ENCODE assay signal across 20 mouse cellular contexts in genomic region chr8:83086625-83087024, GRCm38 (mm10).
DNase-seq lines count a peak whose midpoint lies in the region; ATAC-seq and TF ChIP-seq lines count a peak whose summit lies in the region.
"Had no signal": no experiment of that assay in that cellular context is flagged by ENCODE, and none has a peak within 500 bp of the region (broad histone marks: within the 10 kb centered on the region; RNA-seq: fewer than 3 reads in every experiment).

No protein-coding gene starts in this region.

- no peaks in the 10 kb centered on the region for H3K27me3 ChIP-seq in kidney, adult 2 months (replicated peaks; ENCODE audit: control insufficient read depth, insufficient read depth, low read length)
- H3K27me3 ChIP-seq in midbrain, postnatal 0 days (ENCODE audit: insufficient read depth, low read length): no peaks in the 10 kb centered on the region
- H3K27me3 ChIP-seq: forebrain, embryonic 12.5 days; limb, embryonic 15.5 days had no signal

- ATAC-seq in midbrain, postnatal 0 days (ENCODE audit: low FRiP score): no peak
- ATAC-seq in monocyte, adult 5-6 weeks (replicated peaks; ENCODE audit: insufficient number of reproducible peaks, low FRiP score, low TSS enrichment, poor library complexity, severe bottlenecking): no peak
- ATAC-seq: intestine, embryonic 16.5 days had no signal

- H3K4me1 ChIP-seq in kidney, adult 2 months (ENCODE audit: control insufficient read depth, insufficient read depth, low read length): no peaks in the 10 kb centered on the region
- peaks cover 1% of the 10 kb centered on the region; the same call in 1 of the 2 replicates for H3K4me1 ChIP-seq in bone marrow, adult 2 months (ENCODE audit: control insufficient read depth, insufficient read depth, low read length)
- no peaks in the 10 kb centered on the region for H3K4me1 ChIP-seq in midbrain, postnatal 0 days (ENCODE audit: insufficient read depth, low read length)
- H3K4me1 ChIP-seq: forebrain, embryonic 12.5 days; heart, embryonic 10.5 days; limb, embryonic 15.5 days had no signal

- TF ChIP-seq CTCF in kidney, adult 2 months (conservative IDR thresholded peaks at IDR 0.05; ENCODE audit: insufficient read depth, insufficient read length, low read depth, low read length): no peak
- TF ChIP-seq CTCF in bone marrow, adult 2 months (IDR thresholded peaks at IDR 0.05; ENCODE audit: control insufficient read depth, insufficient read depth, low read length): no peak
- TF ChIP-seq CTCF in midbrain, postnatal 0 days (IDR thresholded peaks at IDR 0.05): no peak

- no peak overlapping the region for H3K27ac ChIP-seq in kidney, adult 2 months (ENCODE audit: insufficient read depth, low read depth, low read length)
- peak overlapping the region; percentile 46 for H3K27ac ChIP-seq in bone marrow, adult 2 months (ENCODE audit: control insufficient read depth, insufficient read depth, low read depth, low read length, poor library complexity)
- no peak overlapping the region for H3K27ac ChIP-seq in midbrain, postnatal 0 days (ENCODE audit: low read depth, low read length)
- H3K27ac ChIP-seq: forebrain, embryonic 12.5 days; heart, embryonic 10.5 days; hindbrain, embryonic 14.5 days; kidney, postnatal 0 days; limb, embryonic 15.5 days had no signal

- H3K9me3 ChIP-seq in midbrain, postnatal 0 days (ENCODE audit: low read length): no peaks in the 10 kb centered on the region
- H3K9me3 ChIP-seq: forebrain, embryonic 12.5 days; heart, embryonic 10.5 days; limb, embryonic 15.5 days had no signal

- TF ChIP-seq POLR2A in kidney, adult 2 months (IDR thresholded peaks at IDR 0.05; ENCODE audit: low read depth, low read length): no peak
- TF ChIP-seq POLR2A in bone marrow, adult 2 months (IDR thresholded peaks at IDR 0.05; ENCODE audit: borderline replicate concordance, control insufficient read depth, low read depth, low read length): no peak

- H3K36me3 ChIP-seq in kidney, adult 2 months (ENCODE audit: control insufficient read depth, insufficient read depth, low read length): no peaks in the 10 kb centered on the region
- no peaks in the 10 kb centered on the region for H3K36me3 ChIP-seq in midbrain, postnatal 0 days (ENCODE audit: insufficient read depth, low read length)
- H3K36me3 ChIP-seq: forebrain, embryonic 12.5 days; heart, embryonic 10.5 days; limb, embryonic 15.5 days had no signal

- H3K9ac ChIP-seq in midbrain, postnatal 0 days (replicated peaks; ENCODE audit: low read length, poor library complexity, severe bottlenecking): no peak overlapping the region
- H3K9ac ChIP-seq: forebrain, embryonic 12.5 days; hindbrain, embryonic 14.5 days; limb, embryonic 15.5 days had no signal

- no peak overlapping the region for H3K4me3 ChIP-seq in kidney, adult 2 months (ENCODE audit: insufficient read depth, low read depth, low read length)
- peak overlapping the region; percentile 4 for H3K4me3 ChIP-seq in bone marrow, adult 2 months (replicated peaks; ENCODE audit: control insufficient read depth, low read depth, low read length)
- H3K4me3 ChIP-seq in midbrain, postnatal 0 days (ENCODE audit: low read depth, low read length): no peak overlapping the region
- H3K4me3 ChIP-seq: forebrain, embryonic 12.5 days; heart, embryonic 10.5 days; limb, embryonic 15.5 days had no signal

- peak; percentile 16 for DNase-seq in kidney, adult 2 months
- DNase-seq in kidney, adult 8-10 months: no peak
- DNase-seq in 416B (ENCODE audit: low read depth): peak; percentile 98
- peak; percentile 3 for DNase-seq in induced T-regulatory cell, adult 2 months (ENCODE audit: low read depth)
- DNase-seq in midbrain, postnatal 0 days (ENCODE audit: low spot score): no peak
- DNase-seq: adrenal gland, postnatal 25 days; cerebellum, adult 8-10 months; gastrocnemius, postnatal 14 days; layer of hippocampus, postnatal 36 days; lung, adult 2 months; thymus, postnatal 25 days had no signal

- H3K4me2 ChIP-seq in midbrain, postnatal 0 days (ENCODE audit: low read depth, low read length, poor library complexity, severe bottlenecking): no peak overlapping the region
- H3K4me2 ChIP-seq: forebrain, embryonic 12.5 days; hindbrain, embryonic 14.5 days; limb, embryonic 15.5 days; midbrain, embryonic 11.5 days had no signal

- 83% methylated on average over 8 of the region's 8 CpGs for WGBS in kidney, adult 2 months
- WGBS in bone marrow, adult 2 months: 2% methylated on average over 8 of the region's 8 CpGs
- 83% methylated on average over 8 of the region's 8 CpGs for WGBS in midbrain, postnatal 0 days

Comparison
In these comparisons a context has a peak if more than half of its experiments do, and no peak if none do; other contexts are left out.
1. DNase-seq: peak in kidney, adult 2 months (single experiment), 416B (single experiment) and induced T-regulatory cell, adult 2 months (single experiment); none in kidney, adult 8-10 months (0 of 2) and midbrain, postnatal 0 days (single experiment).